Mouse (Mus musculus): Measurements from ENCODE around the gene Spryd3. TPM values are rescaled to one million over a fixed set of nuclear protein-coding genes. Genes with fewer than 3 reads are reported as not detected.

Spryd3 gene
- polyA plus RNA-seq, 1 experiment = 47.1 TPM

- Histone ChIP-seq H3K4me3 (ENCODE audit: insufficient read depth, poor library complexity, severe bottlenecking) (no peak overlapping the region), H3K36me3 (ENCODE audit: control insufficient read depth, insufficient read depth) (peaks cover 62% of the 10 kb centered on the region), H3K79me3 (ENCODE audit: low read depth) (peaks cover 15% of the 10 kb centered on the region), H3K27me3 (ENCODE audit: control insufficient read depth, insufficient read depth, insufficient read length) (no peaks in the 10 kb centered on the region), H3ac (ENCODE audit: control insufficient read depth, insufficient read length, low read depth) (no peak overlapping the region), H3K79me2 (ENCODE audit: control insufficient read depth, insufficient read depth) (peaks cover 57% of the 10 kb centered on the region)
- no peak for TF ChIP-seq MAX (IDR thresholded peaks at IDR 0.05)
Measured at GRCm38 (mm10) chr15:102097991-102098555, 38.0 kb downstream of the Spryd3 start.

GRCm38 (mm10) chr15:102097147-102097915, 38.7 kb downstream of the Spryd3 start:
- Histone ChIP-seq H3K79me3 (ENCODE audit: low read depth) (peaks cover 19% of the 10 kb centered on the region), H3K79me2 (ENCODE audit: control insufficient read depth, insufficient read depth) (peaks cover 58% of the 10 kb centered on the region), H3K4me3 (ENCODE audit: insufficient read depth, poor library complexity, severe bottlenecking) (no peak overlapping the region), H3K27me3 (ENCODE audit: control insufficient read depth, insufficient read depth, insufficient read length) (no peaks in the 10 kb centered on the region), H3K36me3 (ENCODE audit: control insufficient read depth, insufficient read depth) (peaks cover 69% of the 10 kb centered on the region), H3ac (ENCODE audit: control insufficient read depth, insufficient read length, low read depth) (no peak overlapping the region)
- peak; percentile 36 for TF ChIP-seq CEBPB (IDR thresholded peaks at IDR 0.05; ENCODE audit: low read depth)
- no peak for TF ChIP-seq MYOG (IDR thresholded peaks at IDR 0.05; ENCODE audit: control insufficient read depth, extremely low read depth, insufficient read length)

GRCm38 (mm10) chr15:102094988-102095387, 41.0 kb downstream of the Spryd3 start:
- Histone ChIP-seq H3K79me2 (ENCODE audit: control insufficient read depth, insufficient read depth) (peaks cover 82% of the 10 kb centered on the region), H3ac (ENCODE audit: control insufficient read depth, insufficient read length, low read depth) (peak overlapping the region; percentile 22), H3K36me3 (ENCODE audit: control insufficient read depth, insufficient read depth) (peaks cover 93% of the 10 kb centered on the region), H3K79me3 (ENCODE audit: low read depth) (peaks cover 40% of the 10 kb centered on the region), H3K27me3 (ENCODE audit: control insufficient read depth, insufficient read depth, insufficient read length) (no peaks in the 10 kb centered on the region), H3K4me3 (ENCODE audit: insufficient read depth, poor library complexity, severe bottlenecking) (no peak overlapping the region)
- TF ChIP-seq CTCF (IDR thresholded peaks at IDR 0.05; ENCODE audit: control insufficient read depth, insufficient read depth, insufficient read length) (no peak), FOSL1 (IDR thresholded peaks at IDR 0.05; ENCODE audit: insufficient read depth, low read length, poor library complexity, severe bottlenecking) (no peak), MAX (IDR thresholded peaks at IDR 0.05) (no peak), USF1 (IDR thresholded peaks at IDR 0.05; ENCODE audit: low read depth) (no peak), MYOG (IDR thresholded peaks at IDR 0.05; ENCODE audit: control insufficient read depth, extremely low read depth, insufficient read length) (no peak), CEBPB (IDR thresholded peaks at IDR 0.05; ENCODE audit: low read depth) (no peak), MYOD1 (IDR thresholded peaks at IDR 0.05; ENCODE audit: control insufficient read depth, insufficient read length, low read depth) (no peak)

GRCm38 (mm10) chr15:102094157-102094556, 41.9 kb downstream of the Spryd3 start:
- Histone ChIP-seq H3K4me3 (ENCODE audit: insufficient read depth, poor library complexity, severe bottlenecking) (no peak overlapping the region), H3K79me3 (ENCODE audit: low read depth) (peaks cover 42% of the 10 kb centered on the region), H3K79me2 (ENCODE audit: control insufficient read depth, insufficient read depth) (peaks cover 90% of the 10 kb centered on the region), H3ac (ENCODE audit: control insufficient read depth, insufficient read length, low read depth) (no peak overlapping the region), H3K27me3 (ENCODE audit: control insufficient read depth, insufficient read depth, insufficient read length) (no peaks in the 10 kb centered on the region), H3K36me3 (ENCODE audit: control insufficient read depth, insufficient read depth) (peaks cover 100% of the 10 kb centered on the region)
- no peak for TF ChIP-seq FOSL1 (IDR thresholded peaks at IDR 0.05; ENCODE audit: insufficient read depth, low read length, poor library complexity, severe bottlenecking)
- no peak for TF ChIP-seq CEBPB (IDR thresholded peaks at IDR 0.05; ENCODE audit: low read depth)
- TF ChIP-seq MYOD1 (IDR thresholded peaks at IDR 0.05; ENCODE audit: control insufficient read depth, insufficient read length, low read depth) = no peak
- no peak for TF ChIP-seq CTCF (IDR thresholded peaks at IDR 0.05; ENCODE audit: control insufficient read depth, insufficient read depth, insufficient read length)
- no peak for TF ChIP-seq MAX (IDR thresholded peaks at IDR 0.05)
- TF ChIP-seq MYOG (IDR thresholded peaks at IDR 0.05; ENCODE audit: control insufficient read depth, extremely low read depth, insufficient read length) = no peak
- TF ChIP-seq USF1 (IDR thresholded peaks at IDR 0.05; ENCODE audit: low read depth) = no peak

GRCm38 (mm10) chr15:102092222-102092621, 43.8 kb downstream of the Spryd3 start:
- peaks cover 61% of the 10 kb centered on the region for H3K79me3 ChIP-seq (ENCODE audit: low read depth)
- no peak for TF ChIP-seq CTCF (IDR thresholded peaks at IDR 0.05; ENCODE audit: control insufficient read depth, insufficient read depth, insufficient read length)
- TF ChIP-seq FOSL1 (IDR thresholded peaks at IDR 0.05; ENCODE audit: insufficient read depth, low read length, poor library complexity, severe bottlenecking) = no peak
- TF ChIP-seq USF1 (IDR thresholded peaks at IDR 0.05; ENCODE audit: low read depth) = no peak
- no peak for TF ChIP-seq CEBPB (IDR thresholded peaks at IDR 0.05; ENCODE audit: low read depth)
- no peak for TF ChIP-seq MAX (IDR thresholded peaks at IDR 0.05)
- no peak for TF ChIP-seq MYOD1 (IDR thresholded peaks at IDR 0.05; ENCODE audit: control insufficient read depth, insufficient read length, low read depth)
- no peak for TF ChIP-seq MYOG (IDR thresholded peaks at IDR 0.05; ENCODE audit: control insufficient read depth, extremely low read depth, insufficient read length)

GRCm38 (mm10) chr15:102091688-102092087, 44.3 kb downstream of the Spryd3 start:
- Histone ChIP-seq H3ac (ENCODE audit: control insufficient read depth, insufficient read length, low read depth) (no peak overlapping the region), H3K36me3 (ENCODE audit: control insufficient read depth, insufficient read depth) (peaks cover 100% of the 10 kb centered on the region), H3K79me3 (ENCODE audit: low read depth) (peaks cover 65% of the 10 kb centered on the region), H3K4me3 (ENCODE audit: insufficient read depth, poor library complexity, severe bottlenecking) (no peak overlapping the region), H3K27me3 (ENCODE audit: control insufficient read depth, insufficient read depth, insufficient read length) (no peaks in the 10 kb centered on the region), H3K79me2 (ENCODE audit: control insufficient read depth, insufficient read depth) (peaks cover 100% of the 10 kb centered on the region)
- no peak for TF ChIP-seq MYOG (IDR thresholded peaks at IDR 0.05; ENCODE audit: control insufficient read depth, extremely low read depth, insufficient read length)
- no peak for TF ChIP-seq CEBPB (IDR thresholded peaks at IDR 0.05; ENCODE audit: low read depth)
- no peak for TF ChIP-seq FOSL1 (IDR thresholded peaks at IDR 0.05; ENCODE audit: insufficient read depth, low read length, poor library complexity, severe bottlenecking)
- TF ChIP-seq MAX (IDR thresholded peaks at IDR 0.05) = no peak
- TF ChIP-seq MYOD1 (IDR thresholded peaks at IDR 0.05; ENCODE audit: control insufficient read depth, insufficient read length, low read depth) = no peak
- no peak for TF ChIP-seq CTCF (IDR thresholded peaks at IDR 0.05; ENCODE audit: control insufficient read depth, insufficient read depth, insufficient read length)
- no peak for TF ChIP-seq USF1 (IDR thresholded peaks at IDR 0.05; ENCODE audit: low read depth)

More at GRCm38 (mm10) chr15:102092222-102092621, 43.8 kb downstream of the Spryd3 start:
- Histone ChIP-seq H3ac (ENCODE audit: control insufficient read depth, insufficient read length, low read depth) (no peak overlapping the region), H3K36me3 (ENCODE audit: control insufficient read depth, insufficient read depth) (peaks cover 100% of the 10 kb centered on the region), H3K79me2 (ENCODE audit: control insufficient read depth, insufficient read depth) (peaks cover 99% of the 10 kb centered on the region), H3K27me3 (ENCODE audit: control insufficient read depth, insufficient read depth, insufficient read length) (no peaks in the 10 kb centered on the region), H3K4me3 (ENCODE audit: insufficient read depth, poor library complexity, severe bottlenecking) (no peak overlapping the region)

All from C2C12 (cell line).